Mouse (Mus musculus): ENCODE measurements at regions not wholly inside any gene's neighbourhood (a gene's known extent, or its start where the extent isn't known, plus 50 kb on each side); places are given as distances from the start of the nearest gene placed in this dataset.
"Not testable (repeated sequence)": the region's sequence is repeated elsewhere in the genome, so short reads cannot be mapped to it uniquely, and the experiment has no call there.

DNA sequence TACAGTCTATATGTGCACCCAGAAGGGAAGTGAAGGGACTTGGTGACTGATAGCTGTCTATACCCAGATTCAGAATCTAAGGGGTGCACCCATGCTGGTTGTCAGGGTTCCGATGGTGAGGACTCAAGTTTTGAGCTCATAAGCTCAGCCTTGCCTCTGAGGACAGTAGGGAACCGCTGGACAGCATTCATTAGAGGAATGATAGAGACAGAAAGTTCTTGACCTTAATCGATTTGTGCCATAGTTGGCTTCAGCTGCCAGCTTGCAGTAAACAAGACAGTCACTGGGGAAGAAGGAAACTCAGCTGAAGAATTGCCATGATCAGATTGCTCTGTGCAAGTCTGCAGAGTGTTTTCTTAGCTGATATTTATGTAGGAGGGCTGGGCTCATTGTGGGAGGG is 96.0 kb downstream of the Dmrta2 start:
- no peaks in the 10 kb centered on the region for H3K9me3 ChIP-seq (replicated peaks; ENCODE audit: control insufficient read depth, low read length)
- H3K4me2 ChIP-seq (ENCODE audit: low read depth, low read length) = no peak overlapping the region
- no peak overlapping the region for H3K9ac ChIP-seq (ENCODE audit: low read depth, low read length)
- no peak overlapping the region for H3K27ac ChIP-seq (ENCODE audit: low read length)
- WGBS (ENCODE audit: insufficient replicate concordance) = 52% methylated on average over 3 of the region's 3 CpGs
- ATAC-seq (ENCODE audit: low read depth) = no peak
- H3K36me3 ChIP-seq (ENCODE audit: control insufficient read depth, insufficient read depth) = no peaks in the 10 kb centered on the region
- no peaks in the 10 kb centered on the region for H3K4me1 ChIP-seq (ENCODE audit: control insufficient read depth, low read depth, low read length)
- no peaks in the 10 kb centered on the region for H3K27me3 ChIP-seq (ENCODE audit: control insufficient read depth, insufficient read depth, low read depth, low read length)
- no peak overlapping the region for H3K4me3 ChIP-seq (ENCODE audit: low read depth, low read length)

DNA sequence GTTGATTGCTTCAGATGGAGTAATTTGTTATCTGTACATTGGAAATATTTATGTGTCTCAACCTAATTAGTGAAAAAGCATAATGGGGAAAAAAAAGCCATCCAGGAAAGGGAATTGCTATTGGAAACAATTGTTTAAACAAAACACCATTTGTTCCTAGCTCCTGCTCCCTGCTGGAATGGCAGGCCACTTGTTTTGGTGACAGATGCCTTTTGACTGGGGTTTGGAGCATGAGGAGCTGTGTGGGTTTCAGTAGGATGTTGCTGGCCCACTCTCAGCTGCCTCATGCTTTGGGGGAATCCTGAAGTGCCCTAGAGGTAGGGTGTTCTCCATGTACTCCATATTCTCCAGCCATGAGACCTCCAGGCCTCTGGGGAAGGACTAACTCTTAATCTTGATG is 105.5 kb downstream of the Dmrta2 start:
- Histone ChIP-seq H3K36me3 (ENCODE audit: control insufficient read depth, insufficient read depth) (no peaks in the 10 kb centered on the region), H3K9ac (ENCODE audit: low read depth, low read length) (no peak overlapping the region), H3K27ac (ENCODE audit: low read length) (no peak overlapping the region), H3K4me3 (ENCODE audit: low read depth, low read length) (no peak overlapping the region), H3K27me3 (ENCODE audit: control insufficient read depth, insufficient read depth, low read depth, low read length) (no peaks in the 10 kb centered on the region), H3K4me2 (ENCODE audit: low read depth, low read length) (no peak overlapping the region), H3K4me1 (ENCODE audit: control insufficient read depth, low read depth, low read length) (no peaks in the 10 kb centered on the region), H3K9me3 (replicated peaks; ENCODE audit: control insufficient read depth, low read length) (no peaks in the 10 kb centered on the region)
- no peak for ATAC-seq (ENCODE audit: low read depth)

- Histone ChIP-seq H3K4me1 (ENCODE audit: control insufficient read depth, low read depth, low read length) (no peaks in the 10 kb centered on the region), H3K27ac (ENCODE audit: low read length) (no peak overlapping the region), H3K36me3 (ENCODE audit: control insufficient read depth, insufficient read depth) (no peaks in the 10 kb centered on the region), H3K27me3 (ENCODE audit: control insufficient read depth, insufficient read depth, low read depth, low read length) (no peaks in the 10 kb centered on the region), H3K4me2 (ENCODE audit: low read depth, low read length) (no peak overlapping the region), H3K9me3 (replicated peaks; ENCODE audit: control insufficient read depth, low read length) (no peaks in the 10 kb centered on the region), H3K9ac (ENCODE audit: low read depth, low read length) (no peak overlapping the region), H3K4me3 (ENCODE audit: low read depth, low read length) (no peak overlapping the region)
- 38% methylated on average over 9 of the region's 9 CpGs for WGBS (ENCODE audit: insufficient replicate concordance)
- ATAC-seq (ENCODE audit: low read depth) = no peak
Measured at GRCm38 (mm10) chr4:110087570-110088247, 109.9 kb downstream of the Dmrta2 start.

- Histone ChIP-seq H3K4me1 (ENCODE audit: control insufficient read depth, low read depth, low read length) (no peaks in the 10 kb centered on the region), H3K27me3 (ENCODE audit: control insufficient read depth, insufficient read depth, low read depth, low read length) (no peaks in the 10 kb centered on the region), H3K36me3 (ENCODE audit: control insufficient read depth, insufficient read depth) (no peaks in the 10 kb centered on the region), H3K9me3 (replicated peaks; ENCODE audit: control insufficient read depth, low read length) (no peaks in the 10 kb centered on the region), H3K9ac (ENCODE audit: low read depth, low read length) (no peak overlapping the region), H3K27ac (ENCODE audit: low read length) (no peak overlapping the region), H3K4me3 (ENCODE audit: low read depth, low read length) (no peak overlapping the region), H3K4me2 (ENCODE audit: low read depth, low read length) (no peak overlapping the region)
- no peak for ATAC-seq (ENCODE audit: low read depth)
- WGBS (ENCODE audit: insufficient replicate concordance) = 68% methylated on average over 6 of the region's 6 CpGs
Measured at GRCm38 (mm10) chr4:110093040-110093820, 115.4 kb downstream of the Dmrta2 start.

GRCm38 (mm10) chr4:110094541-110094940 is 116.7 kb downstream of the Dmrta2 start:
- Histone ChIP-seq H3K36me3 (ENCODE audit: control insufficient read depth, insufficient read depth) (no peaks in the 10 kb centered on the region), H3K4me1 (ENCODE audit: control insufficient read depth, low read depth, low read length) (no peaks in the 10 kb centered on the region), H3K27ac (ENCODE audit: low read length) (no peak overlapping the region), H3K9ac (ENCODE audit: low read depth, low read length) (no peak overlapping the region), H3K4me3 (ENCODE audit: low read depth, low read length) (no peak overlapping the region), H3K9me3 (replicated peaks; ENCODE audit: control insufficient read depth, low read length) (no peaks in the 10 kb centered on the region), H3K27me3 (ENCODE audit: control insufficient read depth, insufficient read depth, low read depth, low read length) (no peaks in the 10 kb centered on the region), H3K4me2 (ENCODE audit: low read depth, low read length) (no peak overlapping the region)
- 93% methylated on average over 1 of the region's 1 CpGs for WGBS (ENCODE audit: insufficient replicate concordance)
- no peak for ATAC-seq (ENCODE audit: low read depth)

DNA sequence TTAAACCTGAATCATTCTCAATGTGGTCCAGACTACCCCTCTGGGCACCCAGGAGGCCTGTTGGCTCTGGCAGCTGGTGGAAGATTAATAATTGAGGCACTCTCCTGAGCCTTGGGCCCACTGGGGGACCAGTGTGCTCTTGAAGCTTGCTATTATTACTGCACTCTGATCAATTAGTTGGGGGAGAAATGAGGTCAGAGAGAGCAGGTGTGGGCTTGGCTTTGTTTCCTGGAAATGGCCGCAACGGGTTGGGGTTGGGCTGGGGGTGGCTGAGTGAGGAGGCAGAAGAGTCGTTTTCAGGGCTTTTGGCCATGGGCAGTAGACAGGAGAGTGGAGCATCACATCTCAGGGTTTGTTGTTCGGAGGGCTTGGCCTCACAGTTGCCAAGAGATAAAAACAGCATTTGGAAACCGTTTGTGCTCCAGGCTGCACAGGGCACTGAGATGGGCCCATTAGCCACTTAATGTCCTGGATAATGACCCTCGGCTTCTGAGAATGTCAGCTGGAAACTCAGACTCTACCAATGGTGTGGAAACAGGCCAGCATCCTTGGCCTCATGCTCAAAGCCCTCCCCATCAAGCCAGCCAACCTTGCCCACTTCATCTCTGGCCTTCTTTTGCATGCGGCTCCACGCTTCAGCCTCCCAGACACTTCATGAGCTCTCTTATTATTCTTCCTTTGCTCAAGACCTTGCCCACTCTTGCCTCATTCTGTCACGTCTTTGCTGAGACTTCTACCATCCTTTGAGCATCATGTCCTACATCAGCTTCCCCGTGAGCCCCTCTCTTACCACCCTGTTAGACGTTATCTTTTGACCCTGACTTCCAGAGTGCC is 118.1 kb downstream of the Dmrta2 start:
- Histone ChIP-seq H3K4me3 (ENCODE audit: low read depth, low read length) (no peak overlapping the region), H3K9me3 (replicated peaks; ENCODE audit: control insufficient read depth, low read length) (no peaks in the 10 kb centered on the region), H3K36me3 (ENCODE audit: control insufficient read depth, insufficient read depth) (no peaks in the 10 kb centered on the region), H3K4me1 (ENCODE audit: control insufficient read depth, low read depth, low read length) (no peaks in the 10 kb centered on the region), H3K4me2 (ENCODE audit: low read depth, low read length) (no peak overlapping the region), H3K27ac (ENCODE audit: low read length) (no peak overlapping the region), H3K9ac (ENCODE audit: low read depth, low read length) (no peak overlapping the region), H3K27me3 (ENCODE audit: control insufficient read depth, insufficient read depth, low read depth, low read length) (no peaks in the 10 kb centered on the region)
- WGBS (ENCODE audit: insufficient replicate concordance) = 57% methylated on average over 11 of the region's 11 CpGs
- no peak for ATAC-seq (ENCODE audit: low read depth)

DNA sequence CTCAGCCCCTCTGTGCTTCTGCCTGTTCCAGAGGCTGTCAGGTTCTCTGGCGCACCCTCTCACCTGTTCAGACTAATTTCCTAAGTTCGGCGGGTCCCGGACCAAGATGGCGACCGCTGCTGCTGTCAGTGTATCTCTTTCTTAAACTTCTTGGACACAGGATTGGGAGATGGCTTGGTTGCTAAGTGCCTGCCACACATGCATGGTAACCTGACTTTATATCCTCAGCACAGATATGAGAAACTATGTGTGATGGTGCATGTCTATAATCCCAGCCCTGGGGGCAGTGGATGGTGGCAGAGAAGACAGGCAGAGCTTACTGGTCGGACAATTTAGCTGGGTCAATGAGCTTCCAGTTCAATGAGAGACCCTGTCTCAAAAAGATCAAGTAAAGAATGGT is 126.3 kb downstream of the Dmrta2 start:
- not testable (repeated sequence) for H3K4me1 ChIP-seq (ENCODE audit: control insufficient read depth, low read depth, low read length); H3K9ac ChIP-seq (ENCODE audit: low read depth, low read length); H3K4me2 ChIP-seq (ENCODE audit: low read depth, low read length); H3K9me3 ChIP-seq (replicated peaks; ENCODE audit: control insufficient read depth, low read length); H3K4me3 ChIP-seq (ENCODE audit: low read depth, low read length); H3K27me3 ChIP-seq (ENCODE audit: control insufficient read depth, insufficient read depth, low read depth, low read length); ATAC-seq (ENCODE audit: low read depth); H3K27ac ChIP-seq (ENCODE audit: low read length); H3K36me3 ChIP-seq (ENCODE audit: control insufficient read depth, insufficient read depth)
- WGBS (ENCODE audit: insufficient replicate concordance) = 85% methylated on average over 6 of the region's 7 CpGs

DNA sequence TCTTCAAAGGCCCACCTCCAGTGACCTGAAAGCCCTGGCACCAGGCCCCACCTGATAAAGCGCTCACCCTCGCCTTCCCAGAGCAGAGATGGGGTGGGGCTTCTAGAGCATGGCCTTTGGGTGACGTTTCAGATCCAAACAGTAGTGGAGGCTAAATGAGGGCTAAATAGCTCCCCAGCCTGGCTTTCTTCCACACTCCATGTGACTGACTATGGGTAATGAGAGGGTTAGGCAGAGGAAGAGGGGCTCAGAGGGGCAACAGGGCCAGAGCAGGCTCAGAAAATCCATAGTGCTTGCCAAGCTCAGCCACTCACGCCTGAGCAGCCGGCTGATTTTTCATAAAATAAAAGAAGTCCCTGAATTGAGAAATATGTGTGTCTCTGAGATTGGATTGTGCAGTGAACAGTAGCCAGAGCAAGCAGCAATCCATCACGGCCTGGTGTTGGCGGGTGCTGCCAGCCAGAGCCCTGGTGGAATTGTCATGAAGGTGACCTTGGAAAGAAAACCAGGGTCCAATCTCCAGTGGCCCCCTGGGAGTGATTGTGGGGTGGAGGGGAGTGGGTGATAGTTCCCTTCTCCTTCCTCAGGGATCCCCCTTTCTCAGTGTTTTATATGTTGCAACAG is 128.9 kb downstream of the Dmrta2 start:
- ATAC-seq (ENCODE audit: low read depth) = no peak
- Histone ChIP-seq H3K27me3 (ENCODE audit: control insufficient read depth, insufficient read depth, low read depth, low read length) (no peaks in the 10 kb centered on the region), H3K27ac (ENCODE audit: low read length) (no peak overlapping the region), H3K4me2 (ENCODE audit: low read depth, low read length) (no peak overlapping the region), H3K4me1 (ENCODE audit: control insufficient read depth, low read depth, low read length) (no peaks in the 10 kb centered on the region), H3K4me3 (ENCODE audit: low read depth, low read length) (no peak overlapping the region), H3K9ac (ENCODE audit: low read depth, low read length) (no peak overlapping the region), H3K36me3 (ENCODE audit: control insufficient read depth, insufficient read depth) (no peaks in the 10 kb centered on the region), H3K9me3 (replicated peaks; ENCODE audit: control insufficient read depth, low read length) (no peaks in the 10 kb centered on the region; the same call in 1 of the 2 replicates)
- 55% methylated on average over 7 of the region's 7 CpGs for WGBS (ENCODE audit: insufficient replicate concordance)
